Mouse (Mus musculus) left cerebral cortex, adult 8-10 months (tissue): Measurements from ENCODE around the gene Rdm1. TPM values are rescaled to one million over a fixed set of nuclear protein-coding genes. Genes with fewer than 3 reads are reported as not detected.

Experiments used
- DNase-seq, 2 experiments: peaks; one replicate each; pipeline ENCODE4 v3.0.0; 2022; ENCODE audit warnings: low spot score in 2 of 2
- total RNA-seq, 4 experiments: library from RNA; stranded (reverse); gene quantifications; 2 replicates each; pipeline ENCODE4 v1.2.4; 2022

Rdm1 gene
- total RNA-seq, 4 experiments from 2014 or later, result 7.8 to 11.5 (median 9.5) TPM

DNA sequence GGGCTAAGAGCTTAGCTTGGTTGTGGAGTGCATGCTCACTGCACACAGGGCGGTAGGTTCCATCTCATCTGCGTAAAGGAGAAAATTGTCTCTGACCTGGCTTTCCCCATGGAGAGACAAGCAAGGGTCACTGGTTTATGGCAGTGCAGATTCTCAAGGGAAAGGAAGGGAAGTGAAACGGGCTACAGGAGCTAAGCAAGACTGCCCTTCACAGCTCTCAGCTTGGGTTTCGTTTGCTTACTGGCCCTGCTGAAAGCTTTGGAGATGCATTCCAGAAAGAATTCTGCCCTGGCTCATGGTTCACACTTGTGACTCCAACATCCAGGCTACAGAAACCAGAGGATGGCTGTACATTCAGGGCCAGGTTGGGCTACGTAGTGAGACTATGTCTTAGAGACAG lies 51.8 kb downstream of the Rdm1 start:
- DNase-seq, result no peak

DNA sequence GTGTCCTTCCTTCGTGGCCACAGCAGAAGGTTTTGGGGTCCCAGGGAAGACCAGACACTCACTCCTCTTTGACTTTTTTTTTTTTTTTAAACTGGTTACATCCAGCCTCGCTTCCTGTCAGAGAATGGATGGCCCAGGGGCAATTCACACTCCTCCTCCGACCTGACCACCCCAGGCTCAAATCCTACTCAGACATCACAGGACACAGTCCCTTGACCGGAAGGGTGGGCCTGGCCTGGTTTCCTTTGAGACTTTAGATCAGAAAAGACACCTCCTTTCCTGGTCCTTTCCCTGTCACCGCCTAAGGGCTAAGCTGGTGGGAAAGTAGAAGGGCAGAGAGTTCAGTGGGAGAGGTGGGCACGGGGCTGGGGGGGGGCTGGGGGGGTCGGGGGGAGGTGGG lies 52.9 kb downstream of the Rdm1 start:
- no peak for DNase-seq

DNA sequence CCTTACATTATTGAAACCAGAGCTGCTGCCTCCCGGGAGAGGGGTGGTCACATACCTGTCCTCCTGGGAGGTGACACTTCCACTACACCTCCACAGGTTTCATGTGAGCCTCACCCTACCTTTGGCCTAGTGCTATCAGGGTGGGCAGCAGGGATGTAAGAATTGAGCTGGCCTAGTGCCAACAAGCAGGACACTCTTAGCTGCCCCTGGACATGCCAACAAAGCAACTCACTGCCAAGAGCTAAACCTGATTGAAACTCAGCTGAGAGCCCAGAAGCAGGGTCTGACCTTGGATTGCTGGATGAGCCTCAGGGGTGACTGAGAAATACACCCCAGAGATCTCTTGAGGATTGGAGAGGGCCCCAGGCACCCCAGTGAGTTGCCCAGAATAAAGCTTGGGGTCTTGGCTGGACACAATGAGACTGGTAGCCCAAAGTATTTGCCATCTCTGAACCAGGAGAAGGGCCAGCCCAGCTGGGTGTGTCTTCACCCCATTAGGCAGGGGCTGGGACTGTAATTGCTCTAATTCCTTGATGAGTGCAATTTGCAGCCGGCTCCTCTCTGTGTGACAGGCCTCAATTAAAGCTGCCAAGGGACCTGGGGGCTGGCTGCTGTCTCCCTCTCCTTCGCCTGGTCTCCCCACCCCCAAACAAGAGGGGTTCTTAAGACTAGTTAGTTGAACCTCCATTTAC lies 53.8 kb downstream of the Rdm1 start:
- no peak for DNase-seq

DNA sequence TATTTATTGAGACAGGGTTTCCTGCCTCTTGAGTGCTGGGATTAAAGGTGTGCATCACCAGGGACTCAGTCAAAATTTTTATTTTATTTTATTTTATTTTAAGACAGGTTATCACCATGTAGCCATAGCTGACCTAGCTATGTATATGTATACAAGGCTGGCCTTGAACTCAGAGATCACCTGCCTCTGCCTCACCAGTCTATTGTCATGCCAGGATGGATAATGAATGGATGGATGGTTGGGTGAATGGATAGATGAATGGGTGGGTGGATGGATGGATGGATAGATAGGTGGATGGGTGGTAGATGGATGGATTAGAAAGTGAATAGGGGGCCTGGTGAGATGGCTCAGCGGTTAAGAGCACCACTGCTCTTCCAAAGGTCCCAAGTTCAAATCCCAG lies 55.0 kb downstream of the Rdm1 start:
- no peak for DNase-seq

DNA sequence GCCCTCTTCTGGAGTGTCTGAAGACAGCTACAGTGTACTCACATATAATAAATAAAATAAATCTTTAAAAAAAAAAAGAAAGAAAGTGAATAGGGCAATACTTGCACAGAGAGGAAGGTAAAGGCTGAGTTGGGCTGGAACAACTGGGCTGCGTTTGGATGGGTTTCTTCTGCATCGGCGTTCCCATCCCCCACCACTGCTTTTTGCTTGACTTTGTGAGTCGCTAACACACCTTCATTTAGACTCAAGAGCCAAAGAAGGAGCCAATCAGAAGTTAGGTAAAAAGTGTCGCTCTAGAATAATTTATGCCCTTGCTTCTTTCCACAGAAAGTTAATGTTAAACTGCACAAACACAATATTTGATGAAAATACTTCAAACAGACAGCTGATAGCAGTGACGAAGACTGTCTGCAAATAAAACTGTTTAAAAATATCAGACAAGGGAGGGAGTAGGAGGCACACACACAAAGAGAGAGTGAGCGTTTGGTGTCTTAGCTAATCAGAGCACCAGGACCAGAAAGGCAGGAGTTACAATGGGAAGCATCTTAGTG lies 55.5 kb downstream of the Rdm1 start:
- no peak for DNase-seq

Other genes with a start within 250 kb of the Rdm1 start
- 10 to 100 TPM; 47.2 to 57.2 (median 47.5) TPM for gene Aarsd1, start 209.6 kb upstream of the Rdm1 start, total RNA-seq
- gene Gm27029, start 202.4 kb upstream of the Rdm1 start, total RNA-seq, result 1 to 10 TPM; 4.4 to 6.6 (median 5.2) TPM
- gene Rundc1, start 202.1 kb upstream of the Rdm1 start, total RNA-seq, result 10 to 100 TPM; 31.1 to 37.3 (median 34.4) TPM
- 1 to 10 TPM; 2.1 to 3.5 (median 3.1) TPM for gene Ptges3l, start 201.9 kb upstream of the Rdm1 start, total RNA-seq
- gene Rpl27, start 184.9 kb upstream of the Rdm1 start, total RNA-seq, result 10 to 100 TPM; 20.6 to 44.6 (median 32.7) TPM
- gene Ifi35, start 178.8 kb upstream of the Rdm1 start, total RNA-seq, result 1 to 10 TPM; 2.8 to 4.8 (median 3.3) TPM
- 100 to 1,000 TPM; 156 to 190 (median 176) TPM for gene Rnd2, start 162.2 kb upstream of the Rdm1 start, total RNA-seq
- 10 to 100 TPM; 40.7 to 54.4 (median 45.8) TPM for gene Vat1, start 161.0 kb upstream of the Rdm1 start, total RNA-seq
- 1 to 10 TPM in 3 of 4 experiments, under 1 TPM in 1; 0.78 to 1.4 (median 1.3) TPM for gene Brca1, start 75.2 kb upstream of the Rdm1 start, total RNA-seq
- 100 to 1,000 TPM; 131 to 144 (median 133) TPM for gene Nbr1, start 75.0 kb upstream of the Rdm1 start, total RNA-seq
- 1 to 10 TPM in 3 of 4 experiments, under 1 TPM in 1; 0.97 to 3.1 (median 2.2) TPM for gene Tmem106a, start 45.0 kb upstream of the Rdm1 start, total RNA-seq
- not detected for gene Gm11634, start 27.9 kb upstream of the Rdm1 start, total RNA-seq
- 10 to 100 TPM; 25.0 to 36.9 (median 30.7) TPM for gene Arl4d, start 38.3 kb downstream of the Rdm1 start, total RNA-seq
- gene Dhx8, start 105.7 kb downstream of the Rdm1 start, total RNA-seq, result 10 to 100 TPM; 30.7 to 36.4 (median 32.0) TPM
- gene Etv4, start 158.2 kb downstream of the Rdm1 start, total RNA-seq, result 10 to 100 TPM; 10.2 to 13.5 (median 11.1) TPM